Mouse (Mus musculus) erythroblast, adult 5-6 weeks (primary cell): Measurements from ENCODE around the gene Ptpn18. TPM values are rescaled to one million over a fixed set of nuclear protein-coding genes. Genes with fewer than 3 reads are reported as not detected.
A peak's percentile ranks its signal among the peaks of the same experiment; 100 is the strongest.

ENCODE experiments used
- ATAC-seq: replicated peaks from 2 replicates; pipeline ENCODE4 v1.8.0; 2016; ENCODE audit warnings: moderate number of reproducible peaks, mild to moderate bottlenecking, moderate TSS enrichment, inconsistent platforms; ENCODE audit not compliant: poor library complexity, low FRiP score, severe bottlenecking
- total RNA-seq, 2 experiments: library from RNA; stranded (forward) in 1 of 2; stranded (reverse) in 1 of 2; fragments of 150-400 nt in 1 of 2; fragments of 200-764, 138-1000 nt in 1 of 2; gene quantifications; 2 replicates each; pipeline versions ENCODE4 v1.2.3 to v1.2.4; 2015 to 2017; ENCODE audit warnings: low replicate concordance in 2 of 2

Ptpn18 gene
- total RNA-seq, 2 experiments from 2014 or later = 13.4 to 47.7 TPM

- ATAC-seq = peak; percentile 56
Observed at GRCm38 (mm10) chr1:34462766-34463165, 3.2 kb downstream of the Ptpn18 start.

GRCm38 (mm10) chr1:34464310-34464817, 4.8 kb downstream of the Ptpn18 start:
- ATAC-seq = no peak

- ATAC-seq = peak; percentile 43; the same call in 1 of the 2 replicates
Observed at GRCm38 (mm10) chr1:34465445-34465844, 5.9 kb downstream of the Ptpn18 start.

GRCm38 (mm10) chr1:34468051-34468450, 8.5 kb downstream of the Ptpn18 start:
- ATAC-seq = no peak

GRCm38 (mm10) chr1:34468500-34468899, 8.9 kb downstream of the Ptpn18 start:
- no peak for ATAC-seq

- no peak for ATAC-seq
Observed at GRCm38 (mm10) chr1:34469801-34470200, 10.2 kb downstream of the Ptpn18 start.

GRCm38 (mm10) chr1:34472427-34473300, 13.1 kb downstream of the Ptpn18 start:
- ATAC-seq = peak; percentile 82

- ATAC-seq = no peak
Observed at GRCm38 (mm10) chr1:34478891-34479655, 19.5 kb downstream of the Ptpn18 start.

- no peak for ATAC-seq
Observed at GRCm38 (mm10) chr1:34480801-34481200, 21.2 kb downstream of the Ptpn18 start.

GRCm38 (mm10) chr1:34481920-34482669, 22.5 kb downstream of the Ptpn18 start:
- no peak for ATAC-seq

- 0 out of 2 replicates have a peak, but pooled peaks have one; percentile 19 for ATAC-seq
Observed at GRCm38 (mm10) chr1:34484470-34484869, 24.9 kb downstream of the Ptpn18 start.

- peak; percentile 80 for ATAC-seq
Observed at GRCm38 (mm10) chr1:34485461-34486188, 26.1 kb downstream of the Ptpn18 start.

GRCm38 (mm10) chr1:34487383-34487782, 27.8 kb downstream of the Ptpn18 start:
- ATAC-seq = no peak

GRCm38 (mm10) chr1:34489852-34490541, 30.4 kb downstream of the Ptpn18 start:
- peak; percentile 68 for ATAC-seq

GRCm38 (mm10) chr1:34491480-34491879, 31.9 kb downstream of the Ptpn18 start:
- ATAC-seq = no peak

- no peak for ATAC-seq
Observed at GRCm38 (mm10) chr1:34502991-34503390, 43.4 kb downstream of the Ptpn18 start.

- ATAC-seq = no peak
Observed at GRCm38 (mm10) chr1:34505307-34505706, 45.7 kb downstream of the Ptpn18 start.

GRCm38 (mm10) chr1:34505970-34506551, 46.5 kb downstream of the Ptpn18 start:
- ATAC-seq = no peak
